Mouse (Mus musculus) 416B (cell line): ENCODE measurements at regions not wholly inside any gene's neighbourhood (a gene's known extent, or its start where the extent isn't known, plus 50 kb on each side); places are given as distances from the start of the nearest gene placed in this dataset.

ENCODE experiments used
- DNase-seq: peaks from one replicate; pipeline ENCODE4 v3.0.0; 2011; ENCODE audit warnings: low read depth

DNA sequence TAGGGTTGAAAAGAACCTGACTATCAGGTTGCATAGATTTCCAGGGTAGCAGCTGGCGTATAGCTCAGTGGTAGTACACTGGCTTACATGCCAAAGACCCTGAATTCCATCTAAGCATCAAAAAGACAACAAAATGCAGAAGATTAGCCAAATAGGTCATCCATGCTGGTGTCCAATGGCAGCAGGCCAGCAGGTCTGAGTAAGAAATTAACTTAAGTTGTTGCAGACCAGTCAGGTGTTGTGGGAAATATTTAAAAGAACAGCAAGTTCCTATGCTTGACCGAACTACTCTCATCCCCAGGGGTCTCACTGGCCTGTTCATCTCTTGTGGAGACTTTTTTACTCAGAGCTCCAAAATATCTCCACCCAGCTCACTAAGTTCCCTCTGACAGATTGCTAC lies 602.7 kb upstream of the Intu start:
- no peak for DNase-seq

GRCm38 (mm10) chr3:39933372-39933771 lies 597.7 kb upstream of the Intu start:
- DNase-seq, result no peak

GRCm38 (mm10) chr3:39937719-39938278 lies 593.3 kb upstream of the Intu start:
- DNase-seq, result no peak

- no peak for DNase-seq
Observed at GRCm38 (mm10) chr3:39944581-39944980, 586.5 kb upstream of the Intu start.

DNA sequence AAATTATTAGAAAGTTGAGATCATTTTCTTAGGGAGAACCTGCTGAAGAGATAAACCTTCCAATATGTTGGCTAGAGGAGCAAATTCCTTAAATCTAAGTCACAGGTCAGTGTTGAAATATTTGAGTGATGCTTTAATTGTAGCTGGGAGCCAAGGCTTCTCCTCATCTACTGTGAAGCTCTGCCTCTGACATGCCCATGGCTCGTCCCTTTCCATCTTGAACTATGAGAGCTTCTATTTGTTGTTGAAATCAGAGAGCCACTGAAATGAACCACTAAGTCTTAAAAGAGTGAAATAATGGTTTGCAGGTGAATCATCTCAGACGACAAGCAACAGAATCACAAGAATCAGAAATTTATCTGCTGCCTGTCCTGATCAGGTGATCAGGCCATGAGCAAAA lies 579.0 kb upstream of the Intu start:
- DNase-seq, result no peak

DNA sequence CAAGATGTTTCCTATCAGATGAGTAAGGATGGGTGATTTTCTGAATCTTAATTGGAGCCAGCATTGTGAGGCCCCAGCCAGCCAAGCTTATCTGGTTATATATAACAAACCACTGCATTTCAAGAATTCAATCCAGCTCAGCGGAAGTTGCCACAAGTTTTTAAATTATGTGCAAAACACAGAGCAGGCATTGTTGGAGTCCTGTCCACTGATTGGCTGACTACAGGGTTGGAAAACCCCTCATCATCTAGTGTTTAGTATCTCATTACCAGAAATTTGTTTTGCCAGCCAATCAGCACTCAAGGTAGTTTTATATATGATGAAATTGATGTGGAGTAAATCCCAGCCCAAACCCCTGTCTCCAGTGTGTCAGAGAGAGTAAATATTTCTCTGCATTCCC lies 578.5 kb upstream of the Intu start:
- no peak for DNase-seq

- DNase-seq, result no peak
Observed at GRCm38 (mm10) chr3:39961836-39962640, 569.0 kb upstream of the Intu start.

DNA sequence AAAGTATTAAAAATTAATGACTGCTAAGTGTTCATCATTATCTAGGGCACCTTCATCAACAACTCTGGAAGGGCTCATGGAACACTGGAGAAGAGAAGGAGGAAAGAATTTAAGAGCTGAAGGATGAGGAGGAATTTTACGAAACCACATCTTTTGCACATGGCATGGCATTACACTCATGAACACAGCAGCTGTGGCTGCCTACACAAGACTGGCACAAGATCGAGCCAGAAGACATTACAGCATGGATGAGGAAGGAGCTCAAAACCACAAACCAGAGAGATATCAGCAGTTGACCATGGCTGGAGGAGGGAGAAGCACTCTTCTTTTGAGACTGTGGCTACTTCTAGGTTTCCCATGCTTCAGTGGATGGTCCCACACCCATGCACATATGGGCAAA lies 565.7 kb upstream of the Intu start:
- peak; percentile 1 for DNase-seq

- no peak for DNase-seq
Observed at GRCm38 (mm10) chr3:39966390-39966789, 564.7 kb upstream of the Intu start.

- DNase-seq, result no peak
Observed at GRCm38 (mm10) chr3:39976937-39977336, 554.1 kb upstream of the Intu start.

DNA sequence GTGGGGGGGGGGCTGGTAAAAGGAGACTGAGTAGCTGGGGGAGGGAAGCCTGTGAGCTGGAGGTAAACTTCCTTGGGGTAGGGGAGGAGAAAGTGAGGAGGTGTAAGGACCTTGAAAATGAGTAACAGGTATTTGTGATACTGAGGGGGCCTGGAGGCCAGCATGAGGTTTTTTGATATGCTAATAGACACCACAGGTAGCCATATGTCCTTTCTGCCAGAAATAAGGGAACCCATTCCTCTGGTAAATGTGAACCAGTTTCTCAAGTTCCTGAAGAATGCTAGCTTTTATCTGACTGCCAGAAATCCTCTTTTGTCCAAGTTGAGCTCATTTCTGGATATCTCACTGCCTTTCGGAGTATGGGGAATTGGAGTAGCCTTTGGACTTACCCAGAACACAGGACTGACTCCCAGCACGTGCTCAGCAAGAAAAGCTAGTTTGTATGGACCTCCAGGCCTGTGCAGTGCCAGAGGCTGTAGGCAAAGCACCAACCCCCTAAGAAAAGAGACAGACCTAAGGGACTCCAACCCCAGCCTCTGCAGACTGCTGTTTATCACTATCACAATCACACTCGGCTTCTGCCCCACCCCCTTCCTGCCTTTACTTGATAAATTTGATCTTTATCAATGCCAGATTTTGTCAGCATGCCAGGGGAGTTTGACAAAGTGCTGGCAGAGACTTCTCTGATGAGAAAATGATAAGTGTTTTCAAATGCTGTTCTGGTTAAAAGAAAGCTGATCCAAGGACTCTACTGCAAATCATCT lies 552.0 kb upstream of the Intu start:
- no peak for DNase-seq

- DNase-seq, result no peak
Observed at GRCm38 (mm10) chr3:39982656-39983055, 548.4 kb upstream of the Intu start.

DNA sequence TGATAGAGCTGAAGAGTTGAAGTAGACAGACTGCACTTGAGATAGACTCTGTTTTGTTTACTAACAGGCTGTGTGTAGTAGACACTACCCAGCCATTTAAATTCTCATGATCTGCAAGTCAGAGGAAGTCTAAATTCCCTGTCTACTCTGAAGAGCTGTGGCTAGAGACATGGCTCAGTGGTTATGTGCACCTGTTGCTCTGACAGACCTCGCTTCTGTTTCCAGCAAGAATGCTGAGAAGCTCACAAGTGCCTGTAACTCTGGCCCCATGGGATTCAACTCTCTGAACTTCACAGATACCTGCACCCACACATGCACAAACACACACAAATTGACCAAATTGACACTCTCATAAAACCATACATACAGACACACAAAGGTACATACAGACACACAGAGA lies 543.4 kb upstream of the Intu start:
- DNase-seq, result no peak

DNA sequence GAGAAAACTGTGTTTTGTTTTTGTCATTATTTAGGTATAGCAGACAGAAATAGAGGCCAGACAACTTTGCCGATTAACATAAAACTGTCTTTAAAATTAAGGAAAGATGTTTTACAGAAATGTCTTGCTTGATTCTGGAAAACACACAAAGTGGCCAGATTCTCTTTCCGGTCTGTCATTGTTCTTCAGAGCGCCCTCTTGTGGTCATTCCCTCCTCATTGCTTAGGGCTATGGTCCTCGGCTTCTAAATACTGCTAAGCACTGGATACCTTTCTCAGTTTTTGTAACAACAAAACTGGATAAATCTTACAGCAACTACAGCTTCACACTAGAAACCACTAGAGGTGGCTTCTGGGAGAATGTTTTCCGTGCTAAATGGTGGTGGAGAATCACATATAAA lies 532.5 kb upstream of the Intu start:
- peak; percentile 24 for DNase-seq

DNA sequence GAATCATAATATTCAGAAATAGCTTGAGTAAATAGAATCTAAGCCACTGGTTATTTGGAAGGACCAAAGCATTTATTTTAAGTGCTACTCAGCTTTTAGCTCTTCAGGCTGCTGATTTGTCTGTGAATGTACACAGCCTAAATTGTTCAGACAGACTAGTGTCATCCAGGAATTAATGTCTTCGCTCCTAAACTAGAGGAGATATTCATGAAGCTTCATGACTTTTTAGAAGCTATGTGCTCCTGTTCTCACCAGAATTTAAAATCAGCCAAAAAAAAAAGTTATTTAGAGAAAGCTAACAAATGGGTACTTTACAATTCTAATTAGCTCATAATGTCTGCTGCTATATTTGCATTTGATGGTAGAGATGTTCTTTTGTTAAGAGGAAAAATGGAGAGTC lies 531.2 kb upstream of the Intu start:
- no peak for DNase-seq

- DNase-seq, result peak; percentile 16
Observed at GRCm38 (mm10) chr3:40002838-40003237, 528.2 kb upstream of the Intu start.

DNA sequence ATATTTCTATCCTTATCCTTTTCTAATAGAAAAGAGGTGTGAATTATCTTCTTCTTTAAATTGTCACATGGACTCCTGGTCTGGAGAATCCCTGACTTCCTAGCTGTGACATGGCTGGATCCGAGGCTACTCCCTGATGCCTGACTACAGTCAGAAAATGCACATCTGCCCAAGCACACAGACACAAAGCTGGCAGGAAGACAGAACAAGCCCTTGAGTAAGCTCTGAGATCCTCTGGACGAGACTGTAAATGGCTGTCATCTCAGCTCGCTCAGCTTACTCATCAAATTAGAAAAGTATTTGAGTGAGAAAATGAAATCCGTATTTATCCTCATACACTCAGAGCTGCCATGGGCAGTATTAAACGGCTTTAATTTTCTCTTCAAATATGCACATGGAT lies 521.0 kb upstream of the Intu start:
- no peak for DNase-seq

GRCm38 (mm10) chr3:40021682-40022081 lies 509.4 kb upstream of the Intu start:
- DNase-seq, result no peak

- no peak for DNase-seq
Observed at GRCm38 (mm10) chr3:40027713-40028112, 503.4 kb upstream of the Intu start.

DNA sequence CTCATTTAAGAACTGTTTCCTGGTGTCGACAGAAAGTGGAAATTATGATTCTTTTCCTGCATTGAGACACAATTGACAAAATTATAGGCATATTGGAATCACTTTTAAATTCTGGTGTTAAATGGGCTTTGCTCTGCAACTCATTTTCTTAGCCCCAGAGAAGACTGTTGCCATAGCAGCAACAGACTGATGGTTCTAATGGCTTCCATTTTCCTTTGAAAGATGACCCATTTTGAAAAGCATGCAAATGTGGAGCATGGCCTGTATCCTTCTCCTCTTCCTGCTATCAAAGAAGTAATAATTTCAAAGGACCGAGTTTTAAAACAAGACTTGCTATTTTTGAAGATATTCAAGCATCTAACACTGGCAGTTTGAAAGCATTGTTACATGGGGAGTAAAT lies 494.9 kb upstream of the Intu start:
- no peak for DNase-seq

GRCm38 (mm10) chr3:40049721-40050120 lies 481.4 kb upstream of the Intu start:
- no peak for DNase-seq

- DNase-seq, result no peak
Observed at GRCm38 (mm10) chr3:40058281-40058680, 472.8 kb upstream of the Intu start.

GRCm38 (mm10) chr3:40058719-40059420 lies 472.2 kb upstream of the Intu start:
- no peak for DNase-seq
